Mouse (Mus musculus): ENCODE results near the gene Gm3336. TPM values are rescaled to one million over a fixed set of nuclear protein-coding genes. Genes with fewer than 3 reads are reported as not detected.
A peak's percentile ranks its signal among the peaks of the same experiment; 100 is the strongest.

Gene Gm3336
- polyA plus RNA-seq, 1 experiment from 2014 or later = 0.19 TPM

- Histone ChIP-seq H3K4me3 (ENCODE audit: low read length) (no peak within 1 kb of the TSS), H3K4me2 (ENCODE audit: low read length) (no peak within 1 kb of the TSS), H3K4me1 (ENCODE audit: control insufficient read depth, insufficient read depth, low read depth, low read length) (no peaks in the 10 kb centered on the region), H3K27me3 (replicated peaks; ENCODE audit: control insufficient read depth, insufficient read depth, low read length) (peaks cover 3% of the 10 kb centered on the region), H3K9me3 (ENCODE audit: control insufficient read depth, low read length) (no peaks in the 10 kb centered on the region), H3K36me3 (ENCODE audit: control insufficient read depth, insufficient read depth, low read length) (no peaks in the 10 kb centered on the region), H3K9ac (ENCODE audit: low read depth, low read length) (no peak within 1 kb of the TSS), H3K27ac (ENCODE audit: low read depth, low read length) (no peak within 1 kb of the TSS)
- 62% methylated on average over 7 of the region's 7 CpGs for WGBS
- no peak for ATAC-seq
Measured at GRCm38 (mm10) chr8:70723486-70724210, 5.3 kb downstream of the Gm3336 start, which contains the start of gene Pde4c. TSS of gene Pde4c (plus strand) at chr8:70723720.

GRCm38 (mm10) chr8:70724216-70724615 is 5.9 kb downstream of the Gm3336 start:
- ATAC-seq = no peak
- Histone ChIP-seq H3K9me3 (ENCODE audit: control insufficient read depth, low read length) (no peaks in the 10 kb centered on the region), H3K4me3 (ENCODE audit: low read length) (no peak overlapping the region), H3K36me3 (ENCODE audit: control insufficient read depth, insufficient read depth, low read length) (no peaks in the 10 kb centered on the region), H3K9ac (ENCODE audit: low read depth, low read length) (no peak overlapping the region), H3K4me2 (ENCODE audit: low read length) (no peak overlapping the region), H3K27ac (ENCODE audit: low read depth, low read length) (no peak overlapping the region), H3K4me1 (ENCODE audit: control insufficient read depth, insufficient read depth, low read depth, low read length) (no peaks in the 10 kb centered on the region), H3K27me3 (replicated peaks; ENCODE audit: control insufficient read depth, insufficient read depth, low read length) (peaks cover 8% of the 10 kb centered on the region)
- 79% methylated on average over 12 of the region's 12 CpGs for WGBS

- Histone ChIP-seq H3K27ac (ENCODE audit: low read depth, low read length) (no peak overlapping the region), H3K4me3 (ENCODE audit: low read length) (no peak overlapping the region), H3K27me3 (replicated peaks; ENCODE audit: control insufficient read depth, insufficient read depth, low read length) (peaks cover 24% of the 10 kb centered on the region), H3K9ac (ENCODE audit: low read depth, low read length) (no peak overlapping the region), H3K4me1 (ENCODE audit: control insufficient read depth, insufficient read depth, low read depth, low read length) (no peaks in the 10 kb centered on the region), H3K36me3 (ENCODE audit: control insufficient read depth, insufficient read depth, low read length) (no peaks in the 10 kb centered on the region), H3K9me3 (ENCODE audit: control insufficient read depth, low read length) (no peaks in the 10 kb centered on the region), H3K4me2 (ENCODE audit: low read length) (no peak overlapping the region)
- ATAC-seq = no peak
- WGBS = 35% methylated on average over 14 of the region's 14 CpGs
Measured at GRCm38 (mm10) chr8:70725792-70726447, 7.6 kb downstream of the Gm3336 start.

- Histone ChIP-seq H3K27ac (ENCODE audit: low read depth, low read length) (no peak overlapping the region), H3K9ac (ENCODE audit: low read depth, low read length) (no peak overlapping the region), H3K9me3 (ENCODE audit: control insufficient read depth, low read length) (no peaks in the 10 kb centered on the region), H3K4me2 (ENCODE audit: low read length) (no peak overlapping the region), H3K4me1 (ENCODE audit: control insufficient read depth, insufficient read depth, low read depth, low read length) (no peaks in the 10 kb centered on the region), H3K27me3 (replicated peaks; ENCODE audit: control insufficient read depth, insufficient read depth, low read length) (peaks cover 26% of the 10 kb centered on the region), H3K4me3 (ENCODE audit: low read length) (no peak overlapping the region), H3K36me3 (ENCODE audit: control insufficient read depth, insufficient read depth, low read length) (no peaks in the 10 kb centered on the region)
- ATAC-seq = no peak
- 40% methylated on average over 11 of the region's 11 CpGs for WGBS
Measured at GRCm38 (mm10) chr8:70726721-70727120, 8.4 kb downstream of the Gm3336 start.

- ATAC-seq = no peak
- Histone ChIP-seq H3K9me3 (ENCODE audit: control insufficient read depth, low read length) (no peaks in the 10 kb centered on the region), H3K4me1 (ENCODE audit: control insufficient read depth, insufficient read depth, low read depth, low read length) (no peaks in the 10 kb centered on the region), H3K36me3 (ENCODE audit: control insufficient read depth, insufficient read depth, low read length) (no peaks in the 10 kb centered on the region), H3K4me3 (ENCODE audit: low read length) (peak overlapping the region; percentile 14; the same call in 1 of the 2 replicates), H3K27me3 (replicated peaks; ENCODE audit: control insufficient read depth, insufficient read depth, low read length) (peaks cover 26% of the 10 kb centered on the region), H3K4me2 (ENCODE audit: low read length) (peak overlapping the region; percentile 38), H3K27ac (ENCODE audit: low read depth, low read length) (no peak overlapping the region), H3K9ac (ENCODE audit: low read depth, low read length) (no peak overlapping the region)
- WGBS = 5% methylated on average over 34 of the region's 34 CpGs
Measured at GRCm38 (mm10) chr8:70729808-70730475, 11.6 kb downstream of the Gm3336 start.

GRCm38 (mm10) chr8:70730956-70731355 is 12.6 kb downstream of the Gm3336 start:
- ATAC-seq = no peak

GRCm38 (mm10) chr8:70737705-70738104 is 19.4 kb downstream of the Gm3336 start:
- Histone ChIP-seq H3K9ac (ENCODE audit: low read depth, low read length) (no peak overlapping the region), H3K36me3 (ENCODE audit: control insufficient read depth, insufficient read depth, low read length) (no peaks in the 10 kb centered on the region), H3K4me1 (ENCODE audit: control insufficient read depth, insufficient read depth, low read depth, low read length) (no peaks in the 10 kb centered on the region), H3K4me2 (ENCODE audit: low read length) (no peak overlapping the region), H3K27me3 (replicated peaks; ENCODE audit: control insufficient read depth, insufficient read depth, low read length) (peaks cover 9% of the 10 kb centered on the region), H3K9me3 (ENCODE audit: control insufficient read depth, low read length) (no peaks in the 10 kb centered on the region), H3K4me3 (ENCODE audit: low read length) (no peak overlapping the region), H3K27ac (ENCODE audit: low read depth, low read length) (no peak overlapping the region)
- 72% methylated on average over 5 of the region's 5 CpGs for WGBS
- ATAC-seq = no peak

More at GRCm38 (mm10) chr8:70730956-70731355, 12.6 kb downstream of the Gm3336 start:
- Histone ChIP-seq H3K27ac (ENCODE audit: low read depth, low read length) (no peak overlapping the region), H3K4me3 (ENCODE audit: low read length) (no peak overlapping the region), H3K9me3 (ENCODE audit: control insufficient read depth, low read length) (no peaks in the 10 kb centered on the region), H3K9ac (ENCODE audit: low read depth, low read length) (no peak overlapping the region), H3K4me1 (ENCODE audit: control insufficient read depth, insufficient read depth, low read depth, low read length) (no peaks in the 10 kb centered on the region), H3K27me3 (replicated peaks; ENCODE audit: control insufficient read depth, insufficient read depth, low read length) (peaks cover 26% of the 10 kb centered on the region), H3K36me3 (ENCODE audit: control insufficient read depth, insufficient read depth, low read length) (no peaks in the 10 kb centered on the region), H3K4me2 (ENCODE audit: low read length) (no peak overlapping the region)
- 86% methylated on average over 4 of the region's 4 CpGs for WGBS

GRCm38 (mm10) chr8:70738211-70738610 is 19.9 kb downstream of the Gm3336 start:
- H3K27ac ChIP-seq (ENCODE audit: low read depth, low read length) = no peak overlapping the region
- peaks cover 4% of the 10 kb centered on the region for H3K4me1 ChIP-seq (ENCODE audit: control insufficient read depth, insufficient read depth, low read depth, low read length)
- no peak for ATAC-seq
- H3K27me3 ChIP-seq (replicated peaks; ENCODE audit: control insufficient read depth, insufficient read depth, low read length) = peaks cover 15% of the 10 kb centered on the region
- H3K4me3 ChIP-seq (ENCODE audit: low read length) = no peak overlapping the region
- no peaks in the 10 kb centered on the region for H3K9me3 ChIP-seq (ENCODE audit: control insufficient read depth, low read length)
- 72% methylated on average over 3 of the region's 3 CpGs for WGBS
- no peak overlapping the region for H3K4me2 ChIP-seq (ENCODE audit: low read length)
- no peak overlapping the region for H3K9ac ChIP-seq (ENCODE audit: low read depth, low read length)
- H3K36me3 ChIP-seq (ENCODE audit: control insufficient read depth, insufficient read depth, low read length) = no peaks in the 10 kb centered on the region

GRCm38 (mm10) chr8:70741661-70742060 is 23.3 kb downstream of the Gm3336 start:
- Histone ChIP-seq H3K4me2 (ENCODE audit: low read length) (no peak overlapping the region), H3K27me3 (replicated peaks; ENCODE audit: control insufficient read depth, insufficient read depth, low read length) (peaks cover 35% of the 10 kb centered on the region), H3K36me3 (ENCODE audit: control insufficient read depth, insufficient read depth, low read length) (no peaks in the 10 kb centered on the region), H3K4me3 (ENCODE audit: low read length) (no peak overlapping the region), H3K27ac (ENCODE audit: low read depth, low read length) (no peak overlapping the region), H3K4me1 (ENCODE audit: control insufficient read depth, insufficient read depth, low read depth, low read length) (peaks cover 13% of the 10 kb centered on the region), H3K9ac (ENCODE audit: low read depth, low read length) (no peak overlapping the region), H3K9me3 (ENCODE audit: control insufficient read depth, low read length) (no peaks in the 10 kb centered on the region)
- WGBS = 63% methylated on average over 5 of the region's 5 CpGs
- ATAC-seq = no peak
